17 mouse cellular contexts compared by ENCODE assay signal in genomic region chr5:84480978-84481377, GRCm38 (mm10).
"Had no signal": no experiment of that assay in that cellular context is flagged by ENCODE, and none has a peak within 500 bp of the region (broad histone marks: within the 10 kb centered on the region; RNA-seq: fewer than 3 reads in every experiment).

No protein-coding gene starts in this region.

- DNase-seq: left cerebral cortex, postnatal 4 days; liver; liver, embryonic 13.5 days; liver, postnatal 0 days; lung, adult 18-20 months; lung, adult 2 months; lung, embryonic 14.5 days; lung, postnatal 10 days; lung, postnatal 14 days; lung, postnatal 36 days; lung, postnatal 4 days; midbrain, embryonic 14.5 days had no signal

- ATAC-seq: liver, embryonic 12.5 days; liver, postnatal 0 days; lung, postnatal 0 days; midbrain, embryonic 13.5 days; midbrain, embryonic 15.5 days; midbrain, embryonic 16.5 days had no signal
